Mouse (Mus musculus): ENCODE data around the gene Runx1. TPM values are rescaled to one million over a fixed set of nuclear protein-coding genes. Genes with fewer than 3 reads are reported as not detected.

The Runx1 gene
- polyA plus RNA-seq, 1 experiment from 2014 or later: 4.6 TPM

GRCm38 (mm10) chr16:92591783-92592182 lies 234.2 kb downstream of the Runx1 start:
- Histone ChIP-seq H3K9ac (replicated peaks) (no peak overlapping the region), H3K9me3 (ENCODE audit: low read length) (no peaks in the 10 kb centered on the region), H3K4me1 (ENCODE audit: insufficient read depth) (no peaks in the 10 kb centered on the region), H3K36me3 (replicated peaks; ENCODE audit: insufficient read depth, low read length) (no peaks in the 10 kb centered on the region), H3K27ac (ENCODE audit: low read depth) (no peak overlapping the region), H3K4me3 (ENCODE audit: low read depth, low read length) (no peak overlapping the region), H3K4me2 (ENCODE audit: low read depth, low read length) (no peak overlapping the region), H3K27me3 (ENCODE audit: insufficient read depth, low read length) (peaks cover 4% of the 10 kb centered on the region; the same call in 1 of the 2 replicates)
- TF ChIP-seq CTCF (IDR thresholded peaks at IDR 0.05; ENCODE audit: low read depth): no peak
- no peak for TF ChIP-seq EP300 (IDR thresholded peaks at IDR 0.05; ENCODE audit: low read depth)
- WGBS (ENCODE audit: insufficient replicate concordance): 74% methylated on average over 6 of the region's 6 CpGs
- no peak for DNase-seq
- no peak for ATAC-seq

GRCm38 (mm10) chr16:92587836-92588235 lies 238.1 kb downstream of the Runx1 start:
- no peak overlapping the region for H3K9ac ChIP-seq (replicated peaks)
- no peaks in the 10 kb centered on the region for H3K4me1 ChIP-seq (ENCODE audit: insufficient read depth)
- ATAC-seq (no peak), DNase-seq (no peak)
- H3K27me3 ChIP-seq (ENCODE audit: insufficient read depth, low read length): no peaks in the 10 kb centered on the region
- H3K4me3 ChIP-seq (ENCODE audit: low read depth, low read length): no peak overlapping the region
- WGBS (ENCODE audit: insufficient replicate concordance): 88% methylated on average over 4 of the region's 4 CpGs
- H3K4me2 ChIP-seq (ENCODE audit: low read depth, low read length): no peak overlapping the region
- H3K27ac ChIP-seq (ENCODE audit: low read depth): no peak overlapping the region
- TF ChIP-seq EP300 (IDR thresholded peaks at IDR 0.05; ENCODE audit: low read depth) (no peak), CTCF (IDR thresholded peaks at IDR 0.05; ENCODE audit: low read depth) (no peak)
- H3K9me3 ChIP-seq (ENCODE audit: low read length): no peaks in the 10 kb centered on the region
- no peaks in the 10 kb centered on the region for H3K36me3 ChIP-seq (replicated peaks; ENCODE audit: insufficient read depth, low read length)

- Histone ChIP-seq H3K4me1 (ENCODE audit: insufficient read depth) (no peaks in the 10 kb centered on the region), H3K4me3 (ENCODE audit: low read depth, low read length) (no peak overlapping the region), H3K9ac (replicated peaks) (no peak overlapping the region), H3K36me3 (replicated peaks; ENCODE audit: insufficient read depth, low read length) (no peaks in the 10 kb centered on the region), H3K9me3 (ENCODE audit: low read length) (no peaks in the 10 kb centered on the region), H3K27ac (ENCODE audit: low read depth) (no peak overlapping the region), H3K27me3 (ENCODE audit: insufficient read depth, low read length) (no peaks in the 10 kb centered on the region), H3K4me2 (ENCODE audit: low read depth, low read length) (no peak overlapping the region)
- 72% methylated on average over 10 of the region's 10 CpGs for WGBS (ENCODE audit: insufficient replicate concordance)
- DNase-seq (no peak), ATAC-seq (no peak)
- TF ChIP-seq EP300 (IDR thresholded peaks at IDR 0.05; ENCODE audit: low read depth): no peak
- TF ChIP-seq CTCF (IDR thresholded peaks at IDR 0.05; ENCODE audit: low read depth): no peak
These were observed 244.2 kb downstream of the Runx1 start for GRCm38 (mm10) chr16:92581767-92582166.

- Histone ChIP-seq H3K27me3 (ENCODE audit: insufficient read depth, low read length) (no peaks in the 10 kb centered on the region), H3K4me3 (ENCODE audit: low read depth, low read length) (no peak overlapping the region), H3K4me1 (ENCODE audit: insufficient read depth) (no peaks in the 10 kb centered on the region), H3K36me3 (replicated peaks; ENCODE audit: insufficient read depth, low read length) (no peaks in the 10 kb centered on the region), H3K9me3 (ENCODE audit: low read length) (no peaks in the 10 kb centered on the region), H3K4me2 (ENCODE audit: low read depth, low read length) (no peak overlapping the region), H3K9ac (replicated peaks) (no peak overlapping the region), H3K27ac (ENCODE audit: low read depth) (no peak overlapping the region)
- 81% methylated on average over 10 of the region's 10 CpGs for WGBS (ENCODE audit: insufficient replicate concordance)
- DNase-seq: no peak
- TF ChIP-seq CTCF (IDR thresholded peaks at IDR 0.05; ENCODE audit: low read depth) (no peak), EP300 (IDR thresholded peaks at IDR 0.05; ENCODE audit: low read depth) (no peak)
- no peak for ATAC-seq
These were observed 245.0 kb downstream of the Runx1 start for GRCm38 (mm10) chr16:92580981-92581380.

- no peaks in the 10 kb centered on the region for H3K27me3 ChIP-seq (ENCODE audit: insufficient read depth, low read length)
- TF ChIP-seq EP300 (IDR thresholded peaks at IDR 0.05; ENCODE audit: low read depth) (no peak), CTCF (IDR thresholded peaks at IDR 0.05; ENCODE audit: low read depth) (no peak)
- no peaks in the 10 kb centered on the region for H3K4me1 ChIP-seq (ENCODE audit: insufficient read depth)
- ATAC-seq (no peak), DNase-seq (no peak)
- H3K27ac ChIP-seq (ENCODE audit: low read depth): no peak overlapping the region
- no peak overlapping the region for H3K4me3 ChIP-seq (ENCODE audit: low read depth, low read length)
- WGBS (ENCODE audit: insufficient replicate concordance): 60% methylated on average over 7 of the region's 7 CpGs
- H3K4me2 ChIP-seq (ENCODE audit: low read depth, low read length): no peak overlapping the region
- H3K9me3 ChIP-seq (ENCODE audit: low read length): no peaks in the 10 kb centered on the region
- H3K9ac ChIP-seq (replicated peaks): no peak overlapping the region
- no peaks in the 10 kb centered on the region for H3K36me3 ChIP-seq (replicated peaks; ENCODE audit: insufficient read depth, low read length)
These were observed 246.9 kb downstream of the Runx1 start for GRCm38 (mm10) chr16:92578915-92579653.

GRCm38 (mm10) chr16:92577381-92577780 lies 248.6 kb downstream of the Runx1 start:
- no peak for DNase-seq
- Histone ChIP-seq H3K36me3 (replicated peaks; ENCODE audit: insufficient read depth, low read length) (no peaks in the 10 kb centered on the region), H3K9ac (replicated peaks) (no peak overlapping the region), H3K4me2 (ENCODE audit: low read depth, low read length) (no peak overlapping the region), H3K4me1 (ENCODE audit: insufficient read depth) (no peaks in the 10 kb centered on the region), H3K27ac (ENCODE audit: low read depth) (no peak overlapping the region), H3K4me3 (ENCODE audit: low read depth, low read length) (no peak overlapping the region), H3K9me3 (ENCODE audit: low read length) (no peaks in the 10 kb centered on the region), H3K27me3 (ENCODE audit: insufficient read depth, low read length) (no peaks in the 10 kb centered on the region)
- ATAC-seq: no peak
- 80% methylated on average over 9 of the region's 9 CpGs for WGBS (ENCODE audit: insufficient replicate concordance)
- TF ChIP-seq EP300 (IDR thresholded peaks at IDR 0.05; ENCODE audit: low read depth) (no peak), CTCF (IDR thresholded peaks at IDR 0.05; ENCODE audit: low read depth) (no peak)

Measured in liver, postnatal 0 days (tissue).